Mouse (Mus musculus) heart, adult 8-10 months (tissue): ENCODE results near the gene Gfod2. TPM values are rescaled to one million over a fixed set of nuclear protein-coding genes. Genes with fewer than 3 reads are reported as not detected.

ENCODE experiments used
- DNase-seq: peaks from one replicate; pipeline ENCODE4 v3.0.0; 2022; ENCODE audit warnings: low spot score
- total RNA-seq, 4 experiments: library from RNA; stranded (reverse); gene quantifications; 2 replicates each; pipeline ENCODE4 v1.2.4; 2022

Gene Gfod2
- total RNA-seq, 4 experiments from 2014 or later = 2.8 to 3.9 (median 3.5) TPM

DNA sequence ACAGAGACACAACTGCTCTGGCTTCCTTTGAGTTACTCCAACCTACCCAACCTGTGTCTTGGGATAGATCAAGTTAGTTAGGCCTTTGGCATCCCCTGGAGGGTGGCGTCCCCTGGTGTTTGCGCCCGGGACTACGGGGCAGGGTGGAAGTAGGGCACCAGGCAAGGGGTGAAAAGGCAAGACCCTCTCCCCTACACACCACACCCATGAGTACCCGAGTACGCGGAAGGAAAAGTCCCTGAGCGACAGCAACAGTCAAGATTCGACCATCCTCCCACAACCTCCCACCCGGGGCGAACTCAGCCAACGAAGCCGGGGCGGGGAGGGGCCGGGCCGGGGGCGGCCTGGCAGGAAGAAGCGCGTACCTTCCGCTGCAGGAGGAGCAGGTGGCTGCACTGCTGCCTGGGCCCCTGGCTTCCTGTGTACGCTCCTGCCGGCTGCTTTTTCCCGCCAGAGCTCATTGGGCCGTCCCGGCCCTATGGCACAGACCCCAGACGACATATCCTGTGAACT, 72.6 kb downstream of the Gfod2 start, which contains the start of gene Carmil2:
Gene Carmil2, plus strand, starts transcription at position 479 of the 513 bp plus-strand sequence.
- peak; percentile 45 for DNase-seq

DNA sequence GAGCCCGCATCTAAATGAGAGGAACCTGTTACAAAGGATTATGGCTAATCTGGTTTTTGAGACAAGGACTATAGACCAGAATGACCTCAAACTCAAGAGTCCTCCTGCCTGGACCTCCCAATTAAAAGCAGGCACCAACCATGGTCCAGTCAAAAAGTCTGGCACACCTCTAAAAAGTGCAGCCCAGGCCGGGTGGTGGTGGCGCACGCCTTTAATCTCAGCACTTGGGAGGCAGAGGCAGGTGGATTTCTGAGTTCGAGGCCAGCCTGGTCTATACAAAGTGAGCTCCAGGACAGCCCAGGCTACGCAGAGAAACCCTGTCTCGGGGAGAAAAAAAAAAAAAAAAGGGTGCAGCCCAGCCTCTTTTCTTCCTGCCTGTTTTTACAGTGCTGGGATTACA, 73.1 kb downstream of the Gfod2 start:
- DNase-seq = no peak

- no peak for DNase-seq
Measured at GRCm38 (mm10) chr8:105677891-105678290, 80.6 kb downstream of the Gfod2 start.

Other genes starting within 250 kb of the Gfod2 start
- gene Hsd11b2, start 239.9 kb downstream of the Gfod2 start, total RNA-seq = under 1 TPM in 1 of 4 experiments, not detected in 3; 0.22 TPM
- gene Atp6v0d1, start 192.6 kb downstream of the Gfod2 start, total RNA-seq = 10 to 100 TPM; 41.6 to 53.8 (median 51.7) TPM
- 10 to 100 TPM; 45.5 to 50.0 (median 47.4) TPM for gene Ripor1, start 153.4 kb downstream of the Gfod2 start, total RNA-seq
- gene Ctcf, start 122.1 kb downstream of the Gfod2 start, total RNA-seq = 10 to 100 TPM; 37.4 to 46.3 (median 40.7) TPM
- not detected for gene Agrp, start 121.3 kb downstream of the Gfod2 start, total RNA-seq
- gene Carmil2, start 72.4 kb downstream of the Gfod2 start, total RNA-seq = under 1 TPM; 0.13 to 0.22 (median 0.14) TPM
- gene Acd, start 57.6 kb downstream of the Gfod2 start, total RNA-seq = 10 to 100 TPM; 10.2 to 11.5 (median 10.5) TPM
- 1 to 10 TPM; 5.9 to 8.1 (median 7.0) TPM for gene Pard6a, start 57.5 kb downstream of the Gfod2 start, total RNA-seq
- gene 4933405L10Rik, start 51.0 kb downstream of the Gfod2 start, total RNA-seq = not detected
- gene Enkd1, start 50.5 kb downstream of the Gfod2 start, total RNA-seq = 1 to 10 TPM; 1.2 to 2.7 (median 2.3) TPM
- 10 to 100 TPM; 17.4 to 20.0 (median 18.7) TPM for gene Ranbp10, start 68.7 kb upstream of the Gfod2 start, total RNA-seq
- not detected for gene Tsnaxip1, start 69.1 kb upstream of the Gfod2 start, total RNA-seq
- 1 to 10 TPM; 2.0 to 2.6 (median 2.5) TPM for gene Cenpt, start 94.6 kb upstream of the Gfod2 start, total RNA-seq
- gene Thap11, start 96.5 kb upstream of the Gfod2 start, total RNA-seq = 10 to 100 TPM; 26.4 to 30.7 (median 28.0) TPM
- 10 to 100 TPM; 16.4 to 44.3 (median 30.6) TPM for gene Nutf2, start 101.9 kb upstream of the Gfod2 start, total RNA-seq
- gene Edc4, start 122.2 kb upstream of the Gfod2 start, total RNA-seq = 10 to 100 TPM; 23.6 to 25.6 (median 24.2) TPM
- 1 to 10 TPM in 1 of 4 experiments, under 1 TPM in 3; 0.49 to 1.1 (median 0.85) TPM for gene Nrn1l, start 134.9 kb upstream of the Gfod2 start, total RNA-seq
- gene Pskh1, start 141.8 kb upstream of the Gfod2 start, total RNA-seq = 10 to 100 TPM; 15.6 to 19.2 (median 18.1) TPM
- under 1 TPM in 1 of 4 experiments, not detected in 3; 0.44 TPM for gene Ctrl, start 175.2 kb upstream of the Gfod2 start, total RNA-seq
- 10 to 100 TPM; 54.6 to 72.9 (median 62.2) TPM for gene Psmb10, start 179.8 kb upstream of the Gfod2 start, total RNA-seq
- 1 to 10 TPM in 1 of 4 experiments, under 1 TPM in 3; 0.34 to 1.7 (median 0.57) TPM for gene Lcat, start 184.7 kb upstream of the Gfod2 start, total RNA-seq
- 10 to 100 TPM; 39.9 to 50.4 (median 43.5) TPM for gene Slc12a4, start 207.4 kb upstream of the Gfod2 start, total RNA-seq
- gene Dpep3, start 220.8 kb upstream of the Gfod2 start, total RNA-seq = not detected
- gene Dus2, start 232.7 kb upstream of the Gfod2 start, total RNA-seq = 10 to 100 TPM in 1 of 4 experiments, 1 to 10 TPM in 3; 8.5 to 10.9 (median 8.7) TPM
- gene Dpep2nb, start 247.3 kb upstream of the Gfod2 start, total RNA-seq = not detected